Mouse (Mus musculus): ENCODE measurements around the gene Rc3h1. TPM values are rescaled to one million over a fixed set of nuclear protein-coding genes. Genes with fewer than 3 reads are reported as not detected.

Gene Rc3h1
- polyA plus RNA-seq, 1 experiment from 2014 or later, result 2.6 TPM

DNA sequence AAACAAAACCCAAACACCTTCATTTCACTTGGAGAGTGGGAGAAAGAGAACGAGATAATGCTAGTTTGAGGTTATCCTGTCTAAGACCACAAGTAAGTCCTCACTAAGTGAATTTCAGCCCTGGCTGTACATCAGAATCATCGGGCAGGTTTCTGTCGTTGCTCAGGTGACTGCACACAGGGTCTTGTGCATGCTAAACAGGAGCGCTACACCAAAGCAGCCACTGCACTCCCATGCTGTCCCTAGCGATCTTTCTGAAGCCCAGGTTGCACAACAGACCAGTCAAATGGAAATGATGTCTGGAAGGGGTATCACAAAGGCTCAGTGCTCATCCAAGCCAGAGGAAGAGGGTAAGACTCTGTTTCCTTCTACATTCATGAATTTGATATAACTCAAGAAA lies 100.3 kb downstream of the Rc3h1 start:
- Histone ChIP-seq H3K9ac (replicated peaks) (no peak overlapping the region), H3K9me3 (ENCODE audit: low read length) (no peaks in the 10 kb centered on the region), H3K4me3 (ENCODE audit: low read depth, low read length) (no peak overlapping the region), H3K36me3 (replicated peaks; ENCODE audit: insufficient read depth, low read length) (peaks cover 18% of the 10 kb centered on the region), H3K27me3 (ENCODE audit: insufficient read depth, low read length) (no peaks in the 10 kb centered on the region), H3K4me2 (ENCODE audit: low read depth, low read length) (no peak overlapping the region), H3K4me1 (ENCODE audit: insufficient read depth) (no peaks in the 10 kb centered on the region), H3K27ac (ENCODE audit: low read depth) (no peak overlapping the region)
- 77% methylated on average over 5 of the region's 5 CpGs for WGBS (ENCODE audit: insufficient replicate concordance)
- TF ChIP-seq EP300 (IDR thresholded peaks at IDR 0.05; ENCODE audit: low read depth) (no peak), CTCF (IDR thresholded peaks at IDR 0.05; ENCODE audit: low read depth) (no peak)
- DNase-seq (no peak), ATAC-seq (0 out of 2 replicates have a peak, but pooled peaks have one; percentile 14)

DNA sequence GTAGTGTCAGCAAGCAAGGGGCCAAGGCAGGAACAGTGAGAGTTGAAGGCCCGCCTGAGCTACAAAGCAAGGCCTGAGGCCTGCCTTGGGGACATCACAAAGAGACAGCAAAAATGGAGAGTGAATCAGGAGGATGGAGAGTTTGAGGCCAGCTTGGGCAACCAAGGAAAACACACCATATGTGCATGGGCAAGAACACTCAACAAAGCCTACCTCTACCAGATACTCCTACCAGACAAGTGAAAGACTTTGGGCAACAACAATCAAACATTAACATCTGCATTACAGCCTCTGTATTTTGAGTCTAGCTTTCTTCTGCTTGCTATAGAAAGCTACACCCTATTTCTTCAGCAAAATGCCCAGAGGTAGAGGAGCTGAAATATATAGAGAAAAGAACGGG lies 101.8 kb downstream of the Rc3h1 start:
- no peak for DNase-seq
- TF ChIP-seq EP300 (IDR thresholded peaks at IDR 0.05; ENCODE audit: low read depth) (no peak), CTCF (IDR thresholded peaks at IDR 0.05; ENCODE audit: low read depth) (no peak)
- 68% methylated on average over 2 of the region's 2 CpGs for WGBS (ENCODE audit: insufficient replicate concordance)
- Histone ChIP-seq H3K4me3 (ENCODE audit: low read depth, low read length) (no peak overlapping the region), H3K9ac (replicated peaks) (no peak overlapping the region), H3K36me3 (replicated peaks; ENCODE audit: insufficient read depth, low read length) (peaks cover 9% of the 10 kb centered on the region; the same call in 1 of the 2 replicates), H3K4me2 (ENCODE audit: low read depth, low read length) (no peak overlapping the region), H3K4me1 (ENCODE audit: insufficient read depth) (no peaks in the 10 kb centered on the region), H3K9me3 (ENCODE audit: low read length) (no peaks in the 10 kb centered on the region), H3K27me3 (ENCODE audit: insufficient read depth, low read length) (no peaks in the 10 kb centered on the region), H3K27ac (ENCODE audit: low read depth) (no peak overlapping the region)
- ATAC-seq, result peak; percentile 5; the same call in 1 of the 2 replicates

DNA sequence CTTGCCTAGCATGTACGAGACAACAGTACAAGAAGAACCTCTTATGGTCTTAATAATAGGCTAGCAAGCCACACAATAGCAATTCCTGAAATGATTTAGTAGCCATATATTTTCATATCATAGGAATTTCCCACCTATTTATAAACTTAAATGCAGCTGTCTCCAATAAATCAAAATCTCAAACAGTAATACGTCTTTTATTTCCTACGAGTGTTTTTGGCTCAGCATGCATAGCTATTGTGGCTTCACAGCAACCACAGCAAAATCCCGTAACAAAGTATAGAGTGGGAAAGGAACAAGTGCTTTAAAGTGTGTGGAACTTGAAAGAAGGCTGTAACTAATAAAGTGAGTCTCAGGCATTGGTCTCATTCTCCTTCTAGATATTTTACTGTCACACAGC lies 104.2 kb downstream of the Rc3h1 start:
- no peaks in the 10 kb centered on the region for H3K9me3 ChIP-seq (ENCODE audit: low read length)
- H3K36me3 ChIP-seq (replicated peaks; ENCODE audit: insufficient read depth, low read length), result 0 out of 2 replicates have a peak, but pooled peaks cover 2% of the 10 kb centered on the region
- ATAC-seq, result no peak
- no peak overlapping the region for H3K27ac ChIP-seq (ENCODE audit: low read depth)
- H3K9ac ChIP-seq (replicated peaks), result no peak overlapping the region
- TF ChIP-seq CTCF (IDR thresholded peaks at IDR 0.05; ENCODE audit: low read depth), result no peak
- no peak for TF ChIP-seq EP300 (IDR thresholded peaks at IDR 0.05; ENCODE audit: low read depth)
- H3K4me3 ChIP-seq (ENCODE audit: low read depth, low read length), result no peak overlapping the region
- H3K4me1 ChIP-seq (ENCODE audit: insufficient read depth), result no peaks in the 10 kb centered on the region; the same call in 1 of the 2 replicates
- DNase-seq, result no peak
- H3K27me3 ChIP-seq (ENCODE audit: insufficient read depth, low read length), result no peaks in the 10 kb centered on the region
- no peak overlapping the region for H3K4me2 ChIP-seq (ENCODE audit: low read depth, low read length)
- 86% methylated on average over 4 of the region's 4 CpGs for WGBS (ENCODE audit: insufficient replicate concordance)

DNA sequence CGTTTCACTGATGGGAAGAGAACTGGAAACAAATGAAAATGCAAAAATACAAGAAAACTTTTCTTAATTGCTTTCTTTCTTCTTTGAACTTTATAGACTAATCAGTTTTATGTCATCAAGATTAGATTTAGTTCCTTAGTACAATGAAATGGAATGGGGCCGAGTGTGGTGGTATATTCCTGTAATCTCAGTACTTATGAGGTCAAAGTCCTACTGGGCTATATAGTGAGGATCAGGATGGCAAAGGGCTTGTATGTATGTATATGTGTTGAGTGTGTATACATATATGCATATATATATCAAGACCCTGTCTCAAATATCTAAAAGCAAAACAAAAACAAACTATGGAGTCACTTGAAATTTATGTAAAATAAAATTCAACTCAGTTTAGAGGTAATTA lies 110.2 kb downstream of the Rc3h1 start:
- no peak for ATAC-seq
- Histone ChIP-seq H3K4me1 (ENCODE audit: insufficient read depth) (no peaks in the 10 kb centered on the region; the same call in 1 of the 2 replicates), H3K27me3 (ENCODE audit: insufficient read depth, low read length) (no peaks in the 10 kb centered on the region), H3K27ac (ENCODE audit: low read depth) (no peak overlapping the region), H3K9ac (replicated peaks) (no peak overlapping the region), H3K36me3 (replicated peaks; ENCODE audit: insufficient read depth, low read length) (0 out of 2 replicates have a peak, but pooled peaks cover 17% of the 10 kb centered on the region), H3K4me2 (ENCODE audit: low read depth, low read length) (no peak overlapping the region), H3K9me3 (ENCODE audit: low read length) (no peaks in the 10 kb centered on the region), H3K4me3 (ENCODE audit: low read depth, low read length) (no peak overlapping the region)
- TF ChIP-seq EP300 (IDR thresholded peaks at IDR 0.05; ENCODE audit: low read depth) (no peak), CTCF (IDR thresholded peaks at IDR 0.05; ENCODE audit: low read depth) (no peak)
- no peak for DNase-seq
- WGBS (ENCODE audit: insufficient replicate concordance), result 77% methylated on average over 2 of the region's 2 CpGs

DNA sequence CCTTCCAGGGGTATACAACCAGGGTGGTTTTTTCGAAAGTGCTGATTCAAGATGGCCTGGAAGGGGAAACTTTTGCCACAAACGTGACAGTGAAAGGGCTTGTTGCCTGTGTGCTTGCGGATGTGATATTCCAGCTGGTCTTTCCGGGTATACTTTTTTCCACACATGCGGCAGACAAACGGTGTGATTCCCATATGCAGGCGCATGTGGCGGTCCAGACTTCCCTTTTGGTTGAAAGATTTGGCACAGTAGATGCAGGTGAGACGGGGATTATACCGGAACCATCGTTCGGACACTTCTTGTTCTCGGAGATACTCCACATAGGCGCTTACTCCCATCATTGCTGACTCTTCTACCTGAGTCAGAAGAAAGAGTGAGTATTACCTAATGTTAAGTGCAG lies 113.8 kb downstream of the Rc3h1 start:
- ATAC-seq, result no peak
- no peak for TF ChIP-seq EP300 (IDR thresholded peaks at IDR 0.05; ENCODE audit: low read depth)
- no peak for TF ChIP-seq CTCF (IDR thresholded peaks at IDR 0.05; ENCODE audit: low read depth)
- WGBS (ENCODE audit: insufficient replicate concordance), result 92% methylated on average over 14 of the region's 14 CpGs

More for the DNA sequence above, 113.8 kb downstream of the Rc3h1 start:
- Histone ChIP-seq H3K9ac (replicated peaks) (no peak overlapping the region), H3K4me2 (ENCODE audit: low read depth, low read length) (no peak overlapping the region), H3K36me3 (replicated peaks; ENCODE audit: insufficient read depth, low read length) (0 out of 2 replicates have a peak, but pooled peaks cover 17% of the 10 kb centered on the region), H3K9me3 (ENCODE audit: low read length) (no peaks in the 10 kb centered on the region), H3K27me3 (ENCODE audit: insufficient read depth, low read length) (no peaks in the 10 kb centered on the region), H3K4me1 (ENCODE audit: insufficient read depth) (no peaks in the 10 kb centered on the region; the same call in 1 of the 2 replicates), H3K27ac (ENCODE audit: low read depth) (no peak overlapping the region), H3K4me3 (ENCODE audit: low read depth, low read length) (no peak overlapping the region)
- no peak for DNase-seq

Other genes with a start within 250 kb of the Rc3h1 start
- 20.9 and 21.6 TPM in 2 replicates for gene Rabgap1l, start 113.2 kb upstream of the Rc3h1 start, polyA plus RNA-seq (2015; fragmentation: Nextera tagmentation; extraction: Ambion mirVana)
- 3,100 and 3,165 TPM in 2 replicates for gene Serpinc1, start 72.2 kb downstream of the Rc3h1 start, polyA plus RNA-seq (2015; fragmentation: Nextera tagmentation; extraction: Ambion mirVana)
- 2.0 and 2.3 TPM in 2 replicates for gene Zbtb37, start 128.4 kb downstream of the Rc3h1 start, polyA plus RNA-seq (2015; fragmentation: Nextera tagmentation; extraction: Ambion mirVana)
- 13.8 and 16.2 TPM in 2 replicates for gene Dars2, start 164.2 kb downstream of the Rc3h1 start, polyA plus RNA-seq (2015; fragmentation: Nextera tagmentation; extraction: Ambion mirVana)
- 19.5 and 20.2 TPM in 2 replicates for gene Cenpl, start 164.3 kb downstream of the Rc3h1 start, polyA plus RNA-seq (2015; fragmentation: Nextera tagmentation; extraction: Ambion mirVana)
- gene Klhl20, start 225.1 kb downstream of the Rc3h1 start, polyA plus RNA-seq (2015; fragmentation: Nextera tagmentation; extraction: Ambion mirVana), result 3.6 and 3.9 TPM in 2 replicates
- gene Ankrd45, start 236.3 kb downstream of the Rc3h1 start, polyA plus RNA-seq (2015; fragmentation: Nextera tagmentation; extraction: Ambion mirVana), result not detected in 2 replicates